Mouse (Mus musculus) left cerebral cortex, adult 6 months (tissue): ENCODE data around the gene Lmna. TPM values are rescaled to one million over a fixed set of nuclear protein-coding genes. Genes with fewer than 3 reads are reported as not detected.

ENCODE experiments used
- long read RNA-seq, 2 experiments: library from polyadenylated mRNA; unstranded; transcript quantifications; one replicate each; pipeline ENCODE4 v2.0.0; 2019 to 2020
- polyA plus RNA-seq: library from polyadenylated mRNA; unstranded; fragments of <200 nt; fragmentation: Nextera tagmentation; gene quantifications from 2 replicates; pipeline ENCODE4 v1.2.3, GENCODE M21; 2021

The Lmna gene
- 51.8 and 54.5 TPM in 2 replicates for polyA plus RNA-seq
- long read RNA-seq, experiment 1, transcript Lmna-201 (12 exons, 3,156 nt): minor isoform, 33 of 281 reads
- long read RNA-seq, experiment 1, transcript Lmna-203 (10 exons, 2,021 nt): major isoform, 216 of 281 reads
- long read RNA-seq, experiment 1, partial matches to known transcripts: 16 of 281 reads
- long read RNA-seq, experiment 1, other reads (novel, unspliced or antisense): 15 of 281 reads
- long read RNA-seq, experiment 2, transcript Lmna-203 (10 exons, 2,021 nt): major isoform, 49 of 71 reads
- long read RNA-seq, experiment 2, partial matches to known transcripts: 9 of 71 reads
- long read RNA-seq, experiment 2, other reads (novel, unspliced or antisense): 9 of 71 reads

GRCm38 (mm10) chr3:88509692-88510420 lies at the start of gene Lmna:
Lmna (minus strand) TSS chr3:88509956.

DNA sequence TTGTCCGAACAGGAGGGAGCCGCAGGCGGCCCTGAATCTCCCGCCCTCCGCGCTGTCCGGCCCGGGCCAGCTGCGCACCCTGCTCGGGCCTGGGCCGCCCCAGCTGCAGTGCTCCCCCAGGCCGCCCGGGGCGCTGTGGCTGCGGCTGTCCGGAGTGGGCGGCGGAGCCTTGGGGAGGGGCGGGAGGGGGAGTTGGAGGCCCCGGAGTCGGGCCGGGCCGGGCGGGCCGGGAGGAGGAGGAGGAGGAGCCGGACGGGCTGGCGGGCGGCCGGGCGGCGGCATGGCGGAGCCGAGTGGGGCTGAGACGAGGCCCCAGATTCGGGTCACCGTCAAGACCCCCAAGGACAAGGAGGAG lies 43.7 kb upstream of the Lmna start, which contains the start of gene Ubqln4:
Gene Ubqln4 (plus strand): TSS at position 234 of the 355 bp plus-strand sequence.

DNA sequence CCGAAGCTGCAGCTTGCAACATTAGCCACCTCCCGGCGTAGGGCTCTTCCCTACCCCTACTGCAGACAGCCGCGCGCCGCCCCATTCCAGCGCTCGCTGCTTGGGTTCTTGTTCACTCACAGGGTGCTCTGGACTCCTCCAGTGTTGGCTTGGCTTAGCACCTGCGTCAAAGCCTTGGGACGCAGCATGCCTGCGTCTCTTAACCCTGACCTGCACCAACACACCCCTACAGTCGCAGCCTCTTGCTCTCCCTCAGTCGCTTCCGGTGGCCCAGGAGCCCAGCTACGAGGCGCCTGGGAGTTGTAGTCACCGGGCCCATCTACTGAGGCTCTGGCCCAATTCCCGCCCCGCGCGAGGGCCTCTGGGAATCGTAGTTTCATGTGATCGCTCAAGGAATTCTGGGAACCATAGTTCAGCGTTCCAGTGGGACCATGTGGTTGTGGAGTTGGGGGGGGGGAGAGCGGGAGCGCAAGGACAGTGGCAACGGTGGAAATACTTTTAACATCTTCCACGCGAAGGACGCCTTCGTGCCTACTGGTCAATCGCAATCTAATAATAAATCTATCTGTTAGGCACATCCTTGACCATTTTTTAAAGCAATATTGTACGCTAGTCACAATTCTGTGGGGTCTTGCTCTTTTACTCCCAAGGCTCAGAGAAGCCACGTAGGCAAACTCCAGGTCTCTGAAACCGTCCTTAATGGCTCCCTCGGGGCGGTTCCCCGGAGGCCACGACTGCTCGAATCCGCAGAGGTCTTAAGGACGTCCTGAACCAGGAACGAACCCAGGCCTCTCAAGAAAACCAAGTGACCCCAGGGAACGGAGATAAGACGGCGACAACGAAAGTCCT lies 43.1 kb upstream of the Lmna start, which contains the start of gene Lamtor2:
Gene Lamtor2 (minus strand): TSS at position 399 of the 849 bp plus-strand sequence.

GRCm38 (mm10) chr3:88548180-88548917 lies 38.6 kb upstream of the Lmna start, which contains the start of gene Rab25:
Rab25 (minus strand) TSS chr3:88548300.

DNA sequence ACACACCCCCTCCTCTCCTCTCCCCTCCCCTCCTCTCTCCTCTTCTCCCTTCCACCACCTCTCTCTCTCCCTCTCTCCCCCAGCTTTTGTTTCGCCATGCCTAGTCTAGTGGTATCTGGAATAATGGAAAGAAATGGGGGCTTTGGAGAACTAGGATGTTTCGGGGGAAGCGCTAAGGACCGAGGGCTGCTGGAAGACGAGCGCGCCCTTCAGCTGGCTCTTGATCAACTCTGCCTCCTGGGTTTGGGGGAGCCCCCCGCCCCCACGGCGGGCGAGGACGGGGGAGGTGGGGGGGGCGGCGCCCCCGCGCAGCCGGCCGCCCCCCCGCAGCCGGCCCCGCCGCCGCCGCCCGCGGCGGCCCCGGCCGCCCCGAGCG lies 22.5 kb upstream of the Lmna start, which contains the start of gene Mex3a:
Gene Mex3a (plus strand): TSS at position 97 of the 376 bp plus-strand sequence.

GRCm38 (mm10) chr3:88460983-88461696 lies 48.6 kb downstream of the Lmna start, which contains the start of gene Sema4a:
Sema4a (minus strand) TSS chr3:88461182.

Other genes with a start within 250 kb of the Lmna start
- gene Gm38392, start 222.7 kb downstream of the Lmna start, polyA plus RNA-seq: not detected in 2 replicates
- 4.4 and 5.3 TPM in 2 replicates for gene Tsacc, start 213.0 kb downstream of the Lmna start, polyA plus RNA-seq
- 165 and 195 TPM in 2 replicates for gene Cct3, start 212.8 kb downstream of the Lmna start, polyA plus RNA-seq
- gene Glmp, start 184.9 kb downstream of the Lmna start, polyA plus RNA-seq: 143 and 151 TPM in 2 replicates
- 2.0 and 2.1 TPM in 2 replicates for gene Tmem79, start 173.8 kb downstream of the Lmna start, polyA plus RNA-seq
- 8.0 and 9.2 TPM in 2 replicates for gene Smg5, start 173.7 kb downstream of the Lmna start, polyA plus RNA-seq
- gene Paqr6, start 145.4 kb downstream of the Lmna start, polyA plus RNA-seq: 11.8 and 12.5 TPM in 2 replicates
- gene Bglap3, start 137.2 kb downstream of the Lmna start, polyA plus RNA-seq: 0.42 and 0.59 TPM in 2 replicates
- 1.0 and 1.1 TPM in 2 replicates for gene Bglap2, start 131.3 kb downstream of the Lmna start, polyA plus RNA-seq
- not detected in 2 replicates for gene Bglap, start 125.5 kb downstream of the Lmna start, polyA plus RNA-seq
- 7.3 and 9.7 TPM in 2 replicates for gene Pmf1, start 99.6 kb downstream of the Lmna start, polyA plus RNA-seq
- gene Slc25a44, start 84.8 kb downstream of the Lmna start, polyA plus RNA-seq: 41.1 and 42.3 TPM in 2 replicates
- gene Sema4a, start 48.8 kb downstream of the Lmna start, polyA plus RNA-seq: 14.1 and 17.3 TPM in 2 replicates
- gene Mex3a, start 22.4 kb upstream of the Lmna start, polyA plus RNA-seq: 0.29 and 0.49 TPM in 2 replicates
- not detected in 2 replicates for gene Rab25, start 38.3 kb upstream of the Lmna start, polyA plus RNA-seq
- gene Lamtor2, start 43.1 kb upstream of the Lmna start, polyA plus RNA-seq: 138 and 243 TPM in 2 replicates
- 15.4 and 27.8 TPM in 2 replicates for gene Ubqln4, start 43.8 kb upstream of the Lmna start, polyA plus RNA-seq
- 189 and 202 TPM in 2 replicates for gene Ssr2, start 65.9 kb upstream of the Lmna start, polyA plus RNA-seq
- gene Arhgef2, start 96.0 kb upstream of the Lmna start, polyA plus RNA-seq: 48.6 and 53.4 TPM in 2 replicates
- not detected in 2 replicates for gene Rxfp4, start 143.2 kb upstream of the Lmna start, polyA plus RNA-seq
- 22.7 and 35.6 TPM in 2 replicates for gene Khdc4, start 175.8 kb upstream of the Lmna start, polyA plus RNA-seq
- gene Rit1, start 206.9 kb upstream of the Lmna start, polyA plus RNA-seq: 55.4 and 59.7 TPM in 2 replicates